Mouse (Mus musculus): ENCODE results near the gene Rnf208.

The Rnf208 gene

GRCm38 (mm10) chr2:25233421-25233820, 8.6 kb upstream of the Rnf208 start:
- TF ChIP-seq GATA4 (IDR thresholded peaks at IDR 0.05; ENCODE audit: insufficient replicate concordance, low read length): no peak

GRCm38 (mm10) chr2:25234050-25234449, 8.0 kb upstream of the Rnf208 start, which contains the start of gene Slc34a3:
Slc34a3 (minus strand) TSS chr2:25234364.
- TF ChIP-seq GATA4 (IDR thresholded peaks at IDR 0.05; ENCODE audit: insufficient replicate concordance, low read length): no peak

- TF ChIP-seq GATA4 (IDR thresholded peaks at IDR 0.05; ENCODE audit: insufficient replicate concordance, low read length): no peak
Observed at GRCm38 (mm10) chr2:25234551-25235220, 7.4 kb upstream of the Rnf208 start.

GRCm38 (mm10) chr2:25236614-25237013, 5.4 kb upstream of the Rnf208 start, which contains the start of gene Rnf224:
Rnf224 (minus strand) TSS chr2:25236787.
- TF ChIP-seq GATA4 (IDR thresholded peaks at IDR 0.05; ENCODE audit: insufficient replicate concordance, low read length): no peak

- TF ChIP-seq GATA4 (IDR thresholded peaks at IDR 0.05; ENCODE audit: insufficient replicate concordance, low read length): no peak
Observed at GRCm38 (mm10) chr2:25237522-25237921, 4.5 kb upstream of the Rnf208 start.

- no peak for TF ChIP-seq GATA4 (IDR thresholded peaks at IDR 0.05; ENCODE audit: insufficient replicate concordance, low read length)
Observed at GRCm38 (mm10) chr2:25238106-25238505, 3.9 kb upstream of the Rnf208 start.

- TF ChIP-seq GATA4 (IDR thresholded peaks at IDR 0.05; ENCODE audit: insufficient replicate concordance, low read length): no peak
Observed at GRCm38 (mm10) chr2:25239766-25240165, 2.3 kb upstream of the Rnf208 start.

GRCm38 (mm10) chr2:25240310-25240709, 1.7 kb upstream of the Rnf208 start:
- TF ChIP-seq GATA4 (IDR thresholded peaks at IDR 0.05; ENCODE audit: insufficient replicate concordance, low read length): no peak

GRCm38 (mm10) chr2:25240723-25241437, 1.2 kb upstream of the Rnf208 start:
- no peak for TF ChIP-seq GATA4 (IDR thresholded peaks at IDR 0.05; ENCODE audit: insufficient replicate concordance, low read length)

GRCm38 (mm10) chr2:25241438-25241775, 648 bp upstream of the Rnf208 start:
- TF ChIP-seq GATA4 (IDR thresholded peaks at IDR 0.05; ENCODE audit: insufficient replicate concordance, low read length): no peak

- no peak for TF ChIP-seq GATA4 (IDR thresholded peaks at IDR 0.05; ENCODE audit: insufficient replicate concordance, low read length)
Observed at GRCm38 (mm10) chr2:25243342-25243741, 1.3 kb downstream of the Rnf208 start.

- no peak for TF ChIP-seq GATA4 (IDR thresholded peaks at IDR 0.05; ENCODE audit: insufficient replicate concordance, low read length)
Observed at GRCm38 (mm10) chr2:25244144-25244543, 2.1 kb downstream of the Rnf208 start.

- TF ChIP-seq GATA4 (IDR thresholded peaks at IDR 0.05; ENCODE audit: insufficient replicate concordance, low read length): no peak
Observed at GRCm38 (mm10) chr2:25246183-25247072, 4.4 kb downstream of the Rnf208 start, which contains the start of gene AL732309.1. AL732309.1 (minus strand) TSS chr2:25246863.

- no peak for TF ChIP-seq GATA4 (IDR thresholded peaks at IDR 0.05; ENCODE audit: insufficient replicate concordance, low read length)
Observed at GRCm38 (mm10) chr2:25252331-25252730, 10.3 kb downstream of the Rnf208 start.

- TF ChIP-seq GATA4 (IDR thresholded peaks at IDR 0.05; ENCODE audit: insufficient replicate concordance, low read length): no peak; the same call in 1 of the 2 replicates
Observed at GRCm38 (mm10) chr2:25255284-25255779, 13.3 kb downstream of the Rnf208 start, which contains the start of gene Tmem203. Tmem203 (plus strand) TSS chr2:25255439.
